Mouse (Mus musculus): ENCODE measurements at regions not wholly inside any gene's neighbourhood (a gene's known extent, or its start where the extent isn't known, plus 50 kb on each side); places are given as distances from the start of the nearest gene placed in this dataset.
A peak's percentile ranks its signal among the peaks of the same experiment; 100 is the strongest.

- no peak for ATAC-seq (ENCODE audit: low FRiP score)
- no peak overlapping the region for H3K27ac ChIP-seq (ENCODE audit: low read depth, low read length)
Measured at GRCm38 (mm10) chr9:98791709-98792108, 50.6 kb upstream of the Prr23a1 start.

GRCm38 (mm10) chr9:98773651-98774185 is 68.6 kb upstream of the Prr23a1 start:
- WGBS: 70% methylated on average over 5 of the region's 5 CpGs
- H3K27ac ChIP-seq (ENCODE audit: low read depth, low read length): no peak overlapping the region
- no peaks in the 10 kb centered on the region for H3K27me3 ChIP-seq (ENCODE audit: control insufficient read depth, insufficient read depth, low read length)
- H3K36me3 ChIP-seq (ENCODE audit: control insufficient read depth, insufficient read depth, low read length): no peaks in the 10 kb centered on the region
- no peak overlapping the region for H3K4me2 ChIP-seq (replicated peaks; ENCODE audit: low read depth, low read length)
- H3K9ac ChIP-seq (ENCODE audit: low read depth, low read length): no peak overlapping the region
- no peak overlapping the region for H3K4me3 ChIP-seq (ENCODE audit: low read depth, low read length)
- no peaks in the 10 kb centered on the region for H3K9me3 ChIP-seq (ENCODE audit: control insufficient read depth, low read length)
- no peaks in the 10 kb centered on the region for H3K4me1 ChIP-seq (replicated peaks; ENCODE audit: control insufficient read depth, insufficient read depth, low read length)
- DNase-seq (ENCODE audit: low spot score) (no peak), ATAC-seq (ENCODE audit: low FRiP score) (no peak)

More at GRCm38 (mm10) chr9:98791709-98792108, 50.6 kb upstream of the Prr23a1 start:
- 76% methylated on average over 4 of the region's 4 CpGs for WGBS
- no peaks in the 10 kb centered on the region for H3K27me3 ChIP-seq (ENCODE audit: control insufficient read depth, insufficient read depth, low read length)
- H3K9me3 ChIP-seq (ENCODE audit: control insufficient read depth, low read length): no peaks in the 10 kb centered on the region
- H3K4me2 ChIP-seq (replicated peaks; ENCODE audit: low read depth, low read length): no peak overlapping the region
- H3K4me1 ChIP-seq (replicated peaks; ENCODE audit: control insufficient read depth, insufficient read depth, low read length): no peaks in the 10 kb centered on the region
- no peaks in the 10 kb centered on the region for H3K36me3 ChIP-seq (ENCODE audit: control insufficient read depth, insufficient read depth, low read length)
- H3K4me3 ChIP-seq (ENCODE audit: low read depth, low read length): no peak overlapping the region
- DNase-seq (ENCODE audit: low spot score): no peak
- H3K9ac ChIP-seq (ENCODE audit: low read depth, low read length): no peak overlapping the region

- WGBS: 85% methylated on average over 11 of the region's 11 CpGs
- no peak overlapping the region for H3K4me3 ChIP-seq (ENCODE audit: low read depth, low read length)
- DNase-seq (ENCODE audit: low spot score) (no peak), ATAC-seq (ENCODE audit: low FRiP score) (no peak)
- no peak overlapping the region for H3K27ac ChIP-seq (ENCODE audit: low read depth, low read length)
- no peak overlapping the region for H3K4me2 ChIP-seq (replicated peaks; ENCODE audit: low read depth, low read length)
- H3K36me3 ChIP-seq (ENCODE audit: control insufficient read depth, insufficient read depth, low read length): no peaks in the 10 kb centered on the region
- H3K4me1 ChIP-seq (replicated peaks; ENCODE audit: control insufficient read depth, insufficient read depth, low read length): no peaks in the 10 kb centered on the region
- H3K9me3 ChIP-seq (ENCODE audit: control insufficient read depth, low read length): no peaks in the 10 kb centered on the region
- no peak overlapping the region for H3K9ac ChIP-seq (ENCODE audit: low read depth, low read length)
- H3K27me3 ChIP-seq (ENCODE audit: control insufficient read depth, insufficient read depth, low read length): no peaks in the 10 kb centered on the region
Measured at GRCm38 (mm10) chr9:98773212-98773611, 69.1 kb upstream of the Prr23a1 start.

GRCm38 (mm10) chr9:98754764-98755163 is 87.5 kb upstream of the Prr23a1 start:
- H3K4me1 ChIP-seq (replicated peaks; ENCODE audit: control insufficient read depth, insufficient read depth, low read length): no peaks in the 10 kb centered on the region

GRCm38 (mm10) chr9:98753356-98753953 is 88.8 kb upstream of the Prr23a1 start:
- H3K36me3 ChIP-seq (ENCODE audit: control insufficient read depth, insufficient read depth, low read length): no peaks in the 10 kb centered on the region
- DNase-seq (ENCODE audit: low spot score) (no peak), ATAC-seq (ENCODE audit: low FRiP score) (no peak)
- H3K4me3 ChIP-seq (ENCODE audit: low read depth, low read length): no peak overlapping the region
- no peaks in the 10 kb centered on the region for H3K27me3 ChIP-seq (ENCODE audit: control insufficient read depth, insufficient read depth, low read length)
- no peaks in the 10 kb centered on the region for H3K9me3 ChIP-seq (ENCODE audit: control insufficient read depth, low read length)
- H3K4me1 ChIP-seq (replicated peaks; ENCODE audit: control insufficient read depth, insufficient read depth, low read length): no peaks in the 10 kb centered on the region
- 79% methylated on average over 6 of the region's 6 CpGs for WGBS
- H3K9ac ChIP-seq (ENCODE audit: low read depth, low read length): no peak overlapping the region
- H3K4me2 ChIP-seq (replicated peaks; ENCODE audit: low read depth, low read length): no peak overlapping the region
- H3K27ac ChIP-seq (ENCODE audit: low read depth, low read length): no peak overlapping the region

More at GRCm38 (mm10) chr9:98754764-98755163, 87.5 kb upstream of the Prr23a1 start:
- ATAC-seq (ENCODE audit: low FRiP score) (no peak), DNase-seq (ENCODE audit: low spot score) (no peak)
- Histone ChIP-seq H3K36me3 (ENCODE audit: control insufficient read depth, insufficient read depth, low read length) (no peaks in the 10 kb centered on the region), H3K4me2 (replicated peaks; ENCODE audit: low read depth, low read length) (no peak overlapping the region), H3K27me3 (ENCODE audit: control insufficient read depth, insufficient read depth, low read length) (no peaks in the 10 kb centered on the region), H3K4me3 (ENCODE audit: low read depth, low read length) (no peak overlapping the region), H3K27ac (ENCODE audit: low read depth, low read length) (no peak overlapping the region), H3K9ac (ENCODE audit: low read depth, low read length) (no peak overlapping the region), H3K9me3 (ENCODE audit: control insufficient read depth, low read length) (no peaks in the 10 kb centered on the region)
- WGBS: 90% methylated on average over 4 of the region's 4 CpGs

- H3K4me2 ChIP-seq (replicated peaks; ENCODE audit: low read depth, low read length): no peak overlapping the region
- H3K27ac ChIP-seq (ENCODE audit: low read depth, low read length): no peak overlapping the region
- H3K27me3 ChIP-seq (ENCODE audit: control insufficient read depth, insufficient read depth, low read length): no peaks in the 10 kb centered on the region
- no peak overlapping the region for H3K9ac ChIP-seq (ENCODE audit: low read depth, low read length)
- H3K36me3 ChIP-seq (ENCODE audit: control insufficient read depth, insufficient read depth, low read length): no peaks in the 10 kb centered on the region
- no peaks in the 10 kb centered on the region for H3K9me3 ChIP-seq (ENCODE audit: control insufficient read depth, low read length)
- no peaks in the 10 kb centered on the region for H3K4me1 ChIP-seq (replicated peaks; ENCODE audit: control insufficient read depth, insufficient read depth, low read length)
- DNase-seq (ENCODE audit: low spot score) (no peak), ATAC-seq (ENCODE audit: low FRiP score) (no peak)
- H3K4me3 ChIP-seq (ENCODE audit: low read depth, low read length): no peak overlapping the region
Measured at GRCm38 (mm10) chr9:98743785-98744184, 98.5 kb upstream of the Prr23a1 start.

GRCm38 (mm10) chr9:98727276-98727860 is 114.9 kb upstream of the Prr23a1 start:
- no peaks in the 10 kb centered on the region for H3K9me3 ChIP-seq (ENCODE audit: control insufficient read depth, low read length)
- no peaks in the 10 kb centered on the region for H3K27me3 ChIP-seq (ENCODE audit: control insufficient read depth, insufficient read depth, low read length)
- H3K27ac ChIP-seq (ENCODE audit: low read depth, low read length): no peak overlapping the region
- H3K36me3 ChIP-seq (ENCODE audit: control insufficient read depth, insufficient read depth, low read length): no peaks in the 10 kb centered on the region
- no peak for ATAC-seq (ENCODE audit: low FRiP score)
- H3K4me3 ChIP-seq (ENCODE audit: low read depth, low read length): no peak overlapping the region
- H3K4me1 ChIP-seq (replicated peaks; ENCODE audit: control insufficient read depth, insufficient read depth, low read length): no peaks in the 10 kb centered on the region
- H3K9ac ChIP-seq (ENCODE audit: low read depth, low read length): no peak overlapping the region
- 58% methylated on average over 5 of the region's 5 CpGs for WGBS
- peak; percentile 29 for DNase-seq (ENCODE audit: low spot score)
- no peak overlapping the region for H3K4me2 ChIP-seq (replicated peaks; ENCODE audit: low read depth, low read length)

- ATAC-seq (ENCODE audit: low FRiP score) (no peak), DNase-seq (ENCODE audit: low spot score) (no peak)
- H3K27me3 ChIP-seq (ENCODE audit: control insufficient read depth, insufficient read depth, low read length): no peaks in the 10 kb centered on the region
- WGBS: 51% methylated on average over 5 of the region's 5 CpGs
- H3K9me3 ChIP-seq (ENCODE audit: control insufficient read depth, low read length): no peaks in the 10 kb centered on the region
- H3K9ac ChIP-seq (ENCODE audit: low read depth, low read length): no peak overlapping the region
- no peaks in the 10 kb centered on the region for H3K36me3 ChIP-seq (ENCODE audit: control insufficient read depth, insufficient read depth, low read length)
- H3K4me3 ChIP-seq (ENCODE audit: low read depth, low read length): no peak overlapping the region
- no peak overlapping the region for H3K4me2 ChIP-seq (replicated peaks; ENCODE audit: low read depth, low read length)
- H3K27ac ChIP-seq (ENCODE audit: low read depth, low read length): no peak overlapping the region
- no peaks in the 10 kb centered on the region for H3K4me1 ChIP-seq (replicated peaks; ENCODE audit: control insufficient read depth, insufficient read depth, low read length)
Measured at GRCm38 (mm10) chr9:98726638-98727037, 115.7 kb upstream of the Prr23a1 start.

GRCm38 (mm10) chr9:98722885-98723284 is 119.4 kb upstream of the Prr23a1 start:
- no peak for DNase-seq (ENCODE audit: low spot score)
- H3K27ac ChIP-seq (ENCODE audit: low read depth, low read length): no peak overlapping the region
- no peaks in the 10 kb centered on the region for H3K36me3 ChIP-seq (ENCODE audit: control insufficient read depth, insufficient read depth, low read length)
- H3K4me2 ChIP-seq (replicated peaks; ENCODE audit: low read depth, low read length): no peak overlapping the region
- no peaks in the 10 kb centered on the region for H3K9me3 ChIP-seq (ENCODE audit: control insufficient read depth, low read length)
- no peaks in the 10 kb centered on the region for H3K27me3 ChIP-seq (ENCODE audit: control insufficient read depth, insufficient read depth, low read length)
- 79% methylated on average over 3 of the region's 3 CpGs for WGBS
- ATAC-seq (ENCODE audit: low FRiP score): no peak
- no peaks in the 10 kb centered on the region for H3K4me1 ChIP-seq (replicated peaks; ENCODE audit: control insufficient read depth, insufficient read depth, low read length)
- no peak overlapping the region for H3K4me3 ChIP-seq (ENCODE audit: low read depth, low read length)
- no peak overlapping the region for H3K9ac ChIP-seq (ENCODE audit: low read depth, low read length)
